Mouse (Mus musculus) heart, postnatal 0 days (tissue): ENCODE results near the gene Tex14.

Source experiments
- CTCF ChIP-seq: IDR thresholded peaks from 2 replicates; pipeline ENCODE4 v1.5.1; 2016; ENCODE audit warnings: antibody characterized with exemption, control low read depth, low read depth
- EP300 ChIP-seq: IDR thresholded peaks from 2 replicates; pipeline ENCODE4 v1.6.1; 2016; ENCODE audit warnings: antibody characterized with exemption, low read depth

DNA sequence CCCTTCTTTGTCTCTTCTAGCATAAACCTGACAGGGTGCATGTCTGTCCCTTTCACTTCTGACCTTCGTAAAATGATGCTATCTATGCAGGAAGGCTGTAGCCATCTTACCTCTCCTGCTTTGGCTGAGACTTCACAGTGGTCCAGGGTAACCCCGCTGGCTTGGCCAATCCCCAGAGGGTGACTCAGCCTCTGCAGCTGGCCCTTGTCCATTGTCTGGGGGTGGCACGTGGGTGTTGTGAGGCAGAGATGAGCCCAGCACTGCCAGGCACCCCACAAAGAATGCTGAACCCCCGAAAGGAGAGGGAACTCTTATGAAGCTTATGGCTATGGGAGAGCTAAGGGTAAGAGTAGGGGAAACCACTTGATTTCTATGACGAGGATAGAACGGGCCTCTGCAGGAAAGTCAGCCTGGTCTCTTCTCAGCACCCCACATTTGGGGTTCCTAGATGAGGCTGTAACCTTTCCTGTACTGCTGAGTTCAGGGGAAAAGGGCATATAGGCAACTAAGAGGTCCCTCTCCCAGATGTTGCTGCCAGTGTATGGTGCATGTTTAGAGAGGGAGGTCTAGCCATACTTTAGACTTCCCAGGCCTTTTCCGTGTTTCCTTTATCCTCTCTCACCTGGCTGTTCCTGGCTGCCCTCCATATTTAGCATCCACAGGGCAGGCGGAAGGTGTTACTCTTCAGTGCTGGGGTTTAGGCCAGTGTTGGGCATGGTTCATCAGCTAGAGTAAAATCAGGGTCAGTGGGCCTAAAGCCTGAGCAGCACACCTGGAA lies 177.3 kb downstream of the Tex14 start:
- no peak for TF ChIP-seq CTCF
- no peak for TF ChIP-seq EP300
